Mouse (Mus musculus) G1E (cell line): ENCODE data around the gene Nectin2. TPM values are rescaled to one million over a fixed set of nuclear protein-coding genes. Genes with fewer than 3 reads are reported as not detected.

Experiments used
- ATAC-seq: 2 replicates; pipeline ENCODE4 v1.8.0; 2016; ENCODE audit warnings: mild to moderate bottlenecking; ENCODE audit not compliant: insufficient number of reproducible peaks, poor library complexity, low FRiP score, severe bottlenecking; ENCODE audit errors: extremely low read depth
- DNase-seq: peaks from one replicate; pipeline ENCODE4 v3.0.0; 2012; ENCODE audit warnings: low spot score
- H3K27me3 ChIP-seq: 2 replicates; pipeline ENCODE4 v1.6.1; 2012; ENCODE audit warnings: mild to moderate bottlenecking, low read length, inconsistent platforms; ENCODE audit not compliant: insufficient read depth
- H3K36me3 ChIP-seq: replicated peaks from 2 replicates; pipeline ENCODE3; 2012; ENCODE audit warnings: mild to moderate bottlenecking, inconsistent platforms
- H3K4me1 ChIP-seq: 2 replicates; pipeline ENCODE4 v1.6.1; 2012; ENCODE audit warnings: low read depth, low read length, inconsistent platforms, mixed read lengths; ENCODE audit not compliant: insufficient read depth
- H3K4me3 ChIP-seq: 2 replicates; pipeline ENCODE4 v1.5.1; 2012; ENCODE audit warnings: low read depth, mild to moderate bottlenecking, inconsistent platforms, low read length, moderate library complexity, mixed read lengths
- H3K9me3 ChIP-seq: replicated peaks from 2 replicates; pipeline ENCODE4 v1.6.1; 2012; ENCODE audit warnings: inconsistent platforms
- CTCF ChIP-seq: IDR thresholded peaks from 2 replicates; pipeline ENCODE4 v1.5.1; 2012; ENCODE audit warnings: low read depth, low read length, inconsistent platforms, mixed read lengths
- GATA1 ChIP-seq: IDR thresholded peaks from 2 replicates; pipeline ENCODE4 v1.6.1; 2012; ENCODE audit warnings: borderline replicate concordance, low read length, inconsistent platforms, mixed read lengths
- GATA2 ChIP-seq: IDR thresholded peaks from 2 replicates; pipeline ENCODE4 v1.6.1; 2012; ENCODE audit warnings: low read depth, low read length, inconsistent platforms, borderline replicate concordance
- POLR2AphosphoS5 ChIP-seq: IDR thresholded peaks from 2 replicates; pipeline ENCODE4 v1.6.1; 2012; ENCODE audit warnings: low read depth, low read length, inconsistent platforms; ENCODE audit not compliant: insufficient replicate concordance
- TAL1 ChIP-seq: conservative IDR thresholded peaks from 2 replicates; pipeline ENCODE4 v1.6.1; 2012; ENCODE audit warnings: low read depth, low read length, inconsistent platforms, mixed read lengths
- polyA plus RNA-seq: library from polyadenylated mRNA; stranded (reverse); fragments of >175 nt; gene quantifications from 2 replicates; pipeline ENCODE4 v1.2.3, GENCODE M21; 2012
- total RNA-seq, 2 experiments: library from RNA; stranded (forward) in 1 of 2; stranded (reverse) in 1 of 2; fragments of 200-1000 nt in 1 of 2; fragments of >200 nt in 1 of 2; fragmentation: Nextera tagmentation in 1 of 2; gene quantifications; 2 replicates each; pipeline ENCODE4 v1.2.3; 2014 to 2017

Nectin2 gene
- total and polyA plus RNA-seq, 3 experiments: 9.7 to 34.9 (median 17.2) TPM

- ATAC-seq (no peak), DNase-seq (no peak)
- Histone ChIP-seq H3K4me3 (no peak overlapping the region), H3K9me3 (no peaks in the 10 kb centered on the region), H3K27me3 (no peaks in the 10 kb centered on the region), H3K4me1 (peaks cover 55% of the 10 kb centered on the region), H3K36me3 (peaks cover 93% of the 10 kb centered on the region)
- TF ChIP-seq POLR2AphosphoS5 (no peak), CTCF (no peak), TAL1 (no peak), GATA1 (no peak), GATA2 (no peak)
Measured at GRCm38 (mm10) chr7:19705271-19705670, 45.0 kb downstream of the Nectin2 start.

- no peak for ATAC-seq
- no peak overlapping the region for H3K4me3 ChIP-seq
- DNase-seq: no peak
- no peaks in the 10 kb centered on the region for H3K27me3 ChIP-seq
- H3K4me1 ChIP-seq: peaks cover 59% of the 10 kb centered on the region
- H3K36me3 ChIP-seq: peaks cover 93% of the 10 kb centered on the region
- no peaks in the 10 kb centered on the region for H3K9me3 ChIP-seq
- no peak for TF ChIP-seq TAL1
- TF ChIP-seq POLR2AphosphoS5: no peak
- TF ChIP-seq GATA2: no peak
- no peak for TF ChIP-seq GATA1
- TF ChIP-seq CTCF: no peak
Measured at GRCm38 (mm10) chr7:19704475-19704874, 45.8 kb downstream of the Nectin2 start.

GRCm38 (mm10) chr7:19702859-19703555, 47.3 kb downstream of the Nectin2 start:
- H3K4me3 ChIP-seq: no peak overlapping the region; the same call in 1 of the 2 replicates
- ATAC-seq (no peak), DNase-seq (no peak)
- H3K9me3 ChIP-seq: no peaks in the 10 kb centered on the region
- peaks cover 92% of the 10 kb centered on the region for H3K36me3 ChIP-seq
- H3K4me1 ChIP-seq: peaks cover 62% of the 10 kb centered on the region
- TF ChIP-seq TAL1 (no peak), GATA2 (no peak), POLR2AphosphoS5 (no peak), GATA1 (no peak), CTCF (no peak)
- H3K27me3 ChIP-seq: no peaks in the 10 kb centered on the region

- DNase-seq: peak; percentile 31
- Histone ChIP-seq H3K4me1 (peaks cover 75% of the 10 kb centered on the region), H3K36me3 (peaks cover 93% of the 10 kb centered on the region), H3K9me3 (peaks cover 13% of the 10 kb centered on the region), H3K4me3 (no peak overlapping the region; the same call in 1 of the 2 replicates), H3K27me3 (no peaks in the 10 kb centered on the region)
- ATAC-seq: peak; percentile 36; the same call in 1 of the 2 replicates
- TF ChIP-seq TAL1 (no peak), POLR2AphosphoS5 (no peak), CTCF (no peak)
Measured at GRCm38 (mm10) chr7:19701069-19701761, 49.1 kb downstream of the Nectin2 start.

- Histone ChIP-seq H3K36me3 (peaks cover 93% of the 10 kb centered on the region), H3K9me3 (peaks cover 13% of the 10 kb centered on the region), H3K4me3 (no peak overlapping the region; the same call in 1 of the 2 replicates), H3K27me3 (no peaks in the 10 kb centered on the region), H3K4me1 (peaks cover 82% of the 10 kb centered on the region)
- TF ChIP-seq GATA2 (no peak), GATA1 (no peak), POLR2AphosphoS5 (no peak), TAL1 (no peak), CTCF (no peak)
- ATAC-seq: no peak
- no peak for DNase-seq
Measured at GRCm38 (mm10) chr7:19700299-19701068, 49.8 kb downstream of the Nectin2 start.

DNA sequence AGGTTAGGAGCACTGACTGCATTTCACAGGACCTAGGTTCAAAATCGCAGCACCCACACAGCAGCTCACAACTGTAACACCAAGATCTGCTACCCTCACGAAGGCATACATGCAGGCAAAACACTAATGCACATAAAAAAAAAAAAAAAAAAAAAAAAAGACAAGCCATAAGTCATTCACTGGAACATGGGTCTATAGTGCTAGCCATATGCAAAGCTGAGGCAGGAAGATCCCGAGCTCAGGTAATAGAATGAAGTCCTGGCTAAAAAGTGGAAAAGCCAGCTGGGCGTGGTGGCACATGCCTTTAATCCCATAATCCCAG, 50.5 kb downstream of the Nectin2 start:
- no peak for TF ChIP-seq GATA1
- TF ChIP-seq POLR2AphosphoS5: no peak
- TF ChIP-seq TAL1: no peak
- no peak for TF ChIP-seq GATA2
- TF ChIP-seq CTCF: no peak
- Histone ChIP-seq H3K36me3 (peaks cover 86% of the 10 kb centered on the region), H3K27me3 (no peaks in the 10 kb centered on the region), H3K4me3 (no peak overlapping the region), H3K9me3 (peaks cover 13% of the 10 kb centered on the region), H3K4me1 (peaks cover 85% of the 10 kb centered on the region)
- ATAC-seq (no peak), DNase-seq (no peak)
